Mouse (Mus musculus): ENCODE results near the gene Dip2b.

- TF ChIP-seq CTCF (IDR thresholded peaks at IDR 0.05; ENCODE audit: borderline replicate concordance, control insufficient read depth, extremely low read depth, insufficient read depth, low read length, poor library complexity) = no peak
- TF ChIP-seq POLR2A (IDR thresholded peaks at IDR 0.05; ENCODE audit: control insufficient read depth, extremely low read depth, insufficient read depth, low read length, poor library complexity) = no peak
Measured at GRCm38 (mm10) chr15:100181841-100182240, 143.4 kb downstream of the Dip2b start.
